Mouse (Mus musculus) forebrain, embryonic 15.5 days (tissue): ENCODE results near the gene Epop. TPM values are rescaled to one million over a fixed set of nuclear protein-coding genes. Genes with fewer than 3 reads are reported as not detected.
A peak's percentile ranks its signal among the peaks of the same experiment; 100 is the strongest.
"Not testable (repeated sequence)": the region's sequence is repeated elsewhere in the genome, so short reads cannot be mapped to it uniquely, and the experiment has no call there.

Source experiments
- ATAC-seq: fragments of 200-750 bp; cut with Nextera tagmentation; replicated peaks from 2 replicates; pipeline ENCODE4 v1.8.0; 2017; ENCODE audit warnings: mild to moderate bottlenecking, moderate TSS enrichment, moderate library complexity
- H3K27ac ChIP-seq: fragments of 300-500 bp; sonication (generic); replicated peaks from 2 replicates; pipeline ENCODE4 v1.5.1; 2015; ENCODE audit warnings: mild to moderate bottlenecking, inconsistent platforms
- H3K27me3 ChIP-seq: fragments of 300-500 bp; sonication (generic); 2 replicates; pipeline ENCODE4 v1.6.1; 2015; ENCODE audit warnings: inconsistent platforms
- H3K36me3 ChIP-seq: fragments of 300-500 bp; sonication (generic); 2 replicates; pipeline ENCODE4 v1.6.1; 2015; ENCODE audit warnings: mild to moderate bottlenecking, inconsistent platforms
- H3K4me1 ChIP-seq: fragments of 300-500 bp; sonication (generic); 2 replicates; pipeline ENCODE4 v1.6.1; 2015; ENCODE audit warnings: inconsistent platforms
- H3K4me2 ChIP-seq: fragments of 300-500 bp; sonication (generic); replicated peaks from 2 replicates; pipeline ENCODE4 v1.6.1; 2015; ENCODE audit warnings: mild to moderate bottlenecking, inconsistent platforms
- H3K4me3 ChIP-seq: fragments of 300-500 bp; sonication (generic); 2 replicates; pipeline ENCODE4 v1.5.1; 2015; ENCODE audit warnings: mild to moderate bottlenecking, inconsistent platforms
- H3K9ac ChIP-seq: fragments of 300-500 bp; sonication (generic); replicated peaks from 2 replicates; pipeline ENCODE4 v1.6.1; 2015; ENCODE audit warnings: mild to moderate bottlenecking, inconsistent platforms
- H3K9me3 ChIP-seq: fragments of 300-500 bp; sonication (generic); 2 replicates; pipeline ENCODE4 v1.6.1; 2016; ENCODE audit warnings: inconsistent platforms
- WGBS: fragments of 180-500 bp; shearing (Covaris S2); methylation state at CpG from one replicate; pipeline ENCODE4 v1.1.7; 2015; ENCODE audit warnings: mixed read lengths; 5-methylcytosine and 5-hydroxymethylcytosine counted together
- polyA plus RNA-seq: library from polyadenylated mRNA; unstranded; fragments of >200 nt; fragmentation: Nextera tagmentation; extraction: Ambion mirVana; gene quantifications from 2 replicates; pipeline ENCODE4 v1.2.1, GENCODE M21; 2015

Epop gene
- polyA plus RNA-seq, 1 experiment from 2014 or later, result 4.6 TPM

DNA sequence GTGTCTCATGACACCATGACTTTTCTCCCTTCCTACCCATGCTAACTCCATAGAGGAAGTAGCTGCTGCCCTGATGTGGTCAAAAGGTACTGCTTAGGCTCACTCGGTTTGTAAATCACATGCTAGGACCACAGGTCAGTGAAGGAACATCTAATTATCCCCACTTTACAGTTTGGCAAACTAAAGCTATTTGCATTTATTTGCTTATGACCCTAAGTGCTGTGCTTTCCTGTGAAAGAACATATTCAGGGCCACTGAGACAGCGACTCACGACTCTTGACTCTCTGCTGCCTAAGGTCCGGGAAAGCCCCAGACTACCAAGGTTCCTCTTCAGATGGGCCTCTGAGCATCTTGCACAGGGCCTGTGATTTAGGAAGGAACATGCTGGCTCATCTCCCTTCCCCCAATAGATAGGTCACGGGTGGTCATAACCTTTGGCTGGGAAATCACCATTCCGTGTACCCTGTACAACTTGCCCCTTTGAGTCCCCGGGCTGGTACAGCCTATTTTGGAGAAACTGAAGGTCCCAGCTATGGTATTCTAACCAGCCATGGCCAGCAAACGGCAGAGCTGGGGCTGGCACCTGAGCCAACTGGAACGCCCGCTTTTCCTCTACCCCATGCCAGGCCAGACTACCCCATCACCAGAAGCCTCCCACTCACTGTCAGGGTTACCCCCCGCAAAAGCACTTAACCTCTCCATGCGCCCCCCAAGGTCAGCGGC, 29.9 kb upstream of the Epop start:
- 12% methylated on average over 13 of the region's 13 CpGs for WGBS

DNA sequence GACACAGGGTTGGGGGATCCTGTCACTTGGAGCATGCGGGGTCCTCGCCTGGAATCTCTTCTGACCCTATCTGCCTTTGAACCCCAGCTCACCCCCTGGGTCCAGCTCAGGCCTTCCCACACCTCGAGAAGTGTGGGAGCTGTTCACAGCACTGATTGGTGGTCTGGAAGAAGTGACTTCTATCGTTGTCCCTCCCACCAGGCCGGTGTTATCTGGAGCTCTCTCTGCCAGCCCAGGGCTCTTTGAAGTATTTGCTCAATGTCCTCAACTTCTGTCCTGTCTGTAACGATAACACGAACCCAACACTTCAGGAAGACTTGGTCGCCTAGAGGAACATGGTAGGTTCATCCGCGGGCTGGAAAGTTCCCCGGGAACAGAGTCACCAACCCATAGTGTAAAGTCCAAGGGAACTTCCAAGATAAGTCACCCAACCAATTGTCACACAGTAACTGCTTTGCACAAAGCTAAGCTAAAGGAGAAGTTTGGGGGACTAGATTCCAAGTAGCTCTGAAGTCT, 29.3 kb upstream of the Epop start:
- H3K4me1 ChIP-seq, result peaks cover 33% of the 10 kb centered on the region
- H3K9me3 ChIP-seq, result no peaks in the 10 kb centered on the region
- H3K4me2 ChIP-seq, result peak overlapping the region; percentile 84; the same call in 1 of the 2 replicates
- 75% methylated on average over 11 of the region's 11 CpGs for WGBS
- H3K27me3 ChIP-seq, result peaks cover 17% of the 10 kb centered on the region
- no peak overlapping the region for H3K9ac ChIP-seq
- no peak overlapping the region for H3K4me3 ChIP-seq
- no peaks in the 10 kb centered on the region for H3K36me3 ChIP-seq
- no peak for ATAC-seq
- H3K27ac ChIP-seq, result no peak overlapping the region

More for the DNA sequence above, 29.9 kb upstream of the Epop start:
- Histone ChIP-seq H3K27ac (peak overlapping the region; percentile 39), H3K4me3 (peak overlapping the region; percentile 56), H3K4me2 (peak overlapping the region; percentile 84), H3K36me3 (no peaks in the 10 kb centered on the region), H3K4me1 (peaks cover 36% of the 10 kb centered on the region), H3K9me3 (no peaks in the 10 kb centered on the region), H3K27me3 (peaks cover 17% of the 10 kb centered on the region), H3K9ac (peak overlapping the region; percentile 67)
- no peak for ATAC-seq

DNA sequence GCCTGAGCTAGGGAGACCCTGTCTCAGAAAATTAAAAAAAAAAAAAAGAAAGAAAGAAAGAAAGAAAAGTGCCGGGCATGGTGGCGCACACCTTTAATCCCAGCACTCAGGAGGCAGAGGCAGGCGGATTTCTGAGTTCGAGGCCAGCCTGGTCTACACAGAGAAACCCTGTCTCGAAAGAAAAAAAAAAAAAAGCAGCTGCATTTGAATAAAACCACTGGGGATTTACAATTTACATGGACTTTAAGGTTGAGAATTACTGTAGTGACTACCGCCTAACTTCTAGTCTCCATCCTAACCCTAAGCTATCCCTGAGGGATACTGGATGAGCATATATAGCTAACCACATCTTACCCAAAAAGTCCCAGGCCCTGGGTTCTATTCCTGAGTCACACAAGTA, 28.5 kb upstream of the Epop start:
- 91% methylated on average over 6 of the region's 6 CpGs for WGBS
- H3K27me3 ChIP-seq, result peaks cover 17% of the 10 kb centered on the region
- not testable (repeated sequence) for H3K4me3 ChIP-seq, H3K9ac ChIP-seq, H3K9me3 ChIP-seq, ATAC-seq, H3K27ac ChIP-seq, H3K36me3 ChIP-seq, H3K4me2 ChIP-seq
- H3K4me1 ChIP-seq, result peaks cover 33% of the 10 kb centered on the region

DNA sequence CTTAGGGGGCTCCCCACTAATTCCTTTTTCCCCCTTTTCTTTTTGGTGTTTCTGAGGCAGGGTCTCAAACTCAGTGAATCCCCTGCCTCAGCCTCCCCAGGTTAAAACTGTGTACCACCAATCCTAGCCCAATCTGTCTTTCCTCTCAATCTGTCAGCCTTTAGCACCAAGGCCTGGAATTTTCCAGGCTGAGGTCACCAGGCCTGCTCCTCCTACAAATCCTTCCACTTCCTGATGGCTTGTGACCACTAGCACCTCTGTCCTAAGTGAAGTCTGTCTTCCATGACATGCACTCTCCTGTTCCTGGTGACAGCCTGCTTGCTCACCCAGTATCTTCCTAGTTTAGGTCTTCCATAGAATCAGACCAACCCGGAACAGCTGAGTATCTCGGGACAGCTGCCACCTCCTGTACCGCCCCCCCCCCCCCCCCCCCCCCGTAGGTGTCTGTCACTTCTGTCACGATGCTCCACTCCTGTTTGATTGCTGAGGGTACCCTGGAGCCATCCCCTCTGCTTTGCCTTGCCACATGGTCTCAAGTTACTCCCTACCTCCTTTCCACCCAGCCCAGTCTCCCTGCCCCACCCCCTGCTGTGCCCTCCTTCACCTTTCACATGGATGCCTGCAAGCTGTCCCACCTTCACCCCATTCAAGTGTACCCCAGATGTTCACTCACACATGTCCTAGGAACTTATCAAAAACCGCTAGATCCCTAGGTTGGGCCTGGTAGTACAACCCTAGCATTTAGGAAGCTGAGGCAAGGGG, 27.9 kb upstream of the Epop start:
- Histone ChIP-seq H3K36me3 (no peaks in the 10 kb centered on the region), H3K27me3 (peaks cover 15% of the 10 kb centered on the region), H3K9me3 (no peaks in the 10 kb centered on the region), H3K4me2 (no peak overlapping the region), H3K4me3 (no peak overlapping the region), H3K9ac (no peak overlapping the region), H3K27ac (no peak overlapping the region), H3K4me1 (peaks cover 28% of the 10 kb centered on the region)
- WGBS, result 39% methylated on average over 5 of the region's 6 CpGs
- no peak for ATAC-seq

DNA sequence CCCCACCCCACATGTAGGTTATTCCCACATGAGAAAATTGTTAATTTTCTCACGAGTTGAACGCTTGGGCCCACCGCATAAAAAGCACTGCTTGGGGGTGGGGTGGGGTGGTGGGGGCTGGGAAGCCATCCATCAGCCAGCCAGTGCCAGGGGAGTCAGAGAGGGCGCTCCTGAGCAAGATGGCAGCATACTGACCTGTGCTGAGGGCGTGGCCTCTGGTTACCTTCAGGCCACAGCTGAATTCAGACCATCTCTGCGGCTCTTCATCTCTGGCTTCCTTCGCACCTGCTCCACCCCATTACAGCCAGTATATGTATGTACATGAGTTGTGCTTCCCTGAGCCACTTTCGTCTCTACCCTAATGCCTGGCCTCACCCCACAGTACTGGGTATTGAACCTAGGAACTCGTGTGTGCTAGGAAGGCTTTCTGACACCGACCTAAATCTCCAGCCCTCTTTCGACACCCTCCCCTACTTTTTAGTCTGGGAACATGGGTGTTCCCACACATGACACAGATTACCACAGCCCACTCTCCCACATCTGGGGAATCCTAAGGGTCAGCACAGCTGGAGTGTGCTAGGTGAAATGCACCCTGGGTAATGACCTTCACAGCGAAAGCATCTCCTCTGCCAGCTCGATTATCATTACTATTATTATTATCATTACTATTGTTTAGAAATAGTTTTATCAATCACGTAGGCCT, 26.9 kb upstream of the Epop start:
- H3K4me3 ChIP-seq, result no peak overlapping the region
- H3K9me3 ChIP-seq, result no peaks in the 10 kb centered on the region
- no peak for ATAC-seq
- no peak overlapping the region for H3K4me2 ChIP-seq
- H3K36me3 ChIP-seq, result no peaks in the 10 kb centered on the region
- peaks cover 5% of the 10 kb centered on the region; the same call in 1 of the 2 replicates for H3K27me3 ChIP-seq
- H3K9ac ChIP-seq, result no peak overlapping the region
- 73% methylated on average over 14 of the region's 14 CpGs for WGBS
- H3K4me1 ChIP-seq, result peaks cover 18% of the 10 kb centered on the region
- H3K27ac ChIP-seq, result no peak overlapping the region

DNA sequence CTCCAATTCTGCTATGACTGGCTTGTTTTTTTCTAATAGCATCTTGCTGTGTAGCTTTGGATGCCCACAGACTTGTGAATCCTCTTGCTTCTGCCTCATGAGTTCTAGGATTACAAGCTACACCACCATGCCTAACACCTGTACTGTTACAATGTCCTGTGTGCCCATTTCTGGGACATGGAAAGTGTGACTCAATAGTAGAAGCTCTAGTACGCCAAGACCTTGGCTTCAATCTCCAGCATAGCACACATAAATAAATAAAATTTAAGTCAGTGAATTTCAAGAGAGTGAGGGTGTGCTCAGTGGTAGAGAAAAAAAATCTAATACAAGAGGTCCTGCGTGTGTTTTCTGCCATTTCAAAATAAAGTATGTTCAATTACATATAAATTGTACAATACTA, 24.7 kb upstream of the Epop start:
- H3K4me1 ChIP-seq, result peaks cover 6% of the 10 kb centered on the region
- H3K9me3 ChIP-seq, result no peaks in the 10 kb centered on the region
- WGBS, result 95% methylated on average over 2 of the region's 2 CpGs
- no peak overlapping the region for H3K4me2 ChIP-seq
- no peak overlapping the region for H3K9ac ChIP-seq
- no peak overlapping the region for H3K4me3 ChIP-seq
- no peaks in the 10 kb centered on the region for H3K36me3 ChIP-seq
- no peaks in the 10 kb centered on the region for H3K27me3 ChIP-seq
- H3K27ac ChIP-seq, result no peak overlapping the region
- ATAC-seq, result no peak

DNA sequence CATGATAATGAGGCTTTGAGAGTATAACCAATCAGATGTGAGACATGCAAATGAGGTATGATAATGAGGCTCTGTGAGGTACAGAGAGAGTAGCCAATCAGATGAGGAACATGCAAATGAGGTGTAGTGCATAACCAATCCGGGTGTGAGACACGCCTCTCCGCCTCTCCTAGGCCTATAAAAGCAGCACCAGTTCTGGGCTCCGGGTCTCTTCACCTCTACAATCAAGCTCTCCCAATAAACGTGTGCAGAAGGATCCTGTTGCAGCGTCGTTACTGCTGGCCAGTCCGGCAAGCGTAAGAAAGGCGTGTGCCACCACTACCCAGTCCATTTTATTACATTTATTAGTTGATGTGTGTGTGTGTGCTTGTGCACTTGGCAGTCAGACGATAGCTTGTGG, 23.9 kb upstream of the Epop start:
- not testable (repeated sequence) for H3K4me1 ChIP-seq, H3K27me3 ChIP-seq, H3K4me2 ChIP-seq, H3K4me3 ChIP-seq, H3K9ac ChIP-seq, ATAC-seq, H3K27ac ChIP-seq, H3K36me3 ChIP-seq, H3K9me3 ChIP-seq
- 93% methylated on average over 11 of the region's 11 CpGs for WGBS

DNA sequence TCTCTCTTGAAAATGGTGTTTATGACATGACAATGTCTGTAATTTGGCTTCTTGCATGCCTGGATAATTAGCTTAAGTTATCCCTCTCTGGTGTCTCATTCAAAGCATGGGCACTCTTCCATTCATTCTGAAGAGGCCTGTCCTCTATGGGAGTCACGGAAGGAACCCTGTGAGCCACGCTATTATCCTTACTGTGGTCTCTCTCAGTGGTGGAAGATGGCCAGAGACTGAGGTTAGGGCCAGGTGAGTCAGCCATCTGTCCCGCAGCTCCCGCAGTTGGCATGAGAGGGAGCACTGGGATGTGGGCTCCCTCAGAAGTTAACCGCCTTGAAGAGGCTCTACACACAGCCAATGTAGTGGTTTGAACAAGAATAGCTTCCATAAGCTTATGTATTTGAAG, 20.8 kb upstream of the Epop start:
- H3K36me3 ChIP-seq, result no peaks in the 10 kb centered on the region
- H3K9me3 ChIP-seq, result no peaks in the 10 kb centered on the region
- ATAC-seq, result no peak
- 0 out of 2 replicates have a peak, but pooled peaks cover 3% of the 10 kb centered on the region for H3K4me1 ChIP-seq
- no peak overlapping the region for H3K4me3 ChIP-seq
- no peak overlapping the region for H3K9ac ChIP-seq
- no peak overlapping the region for H3K4me2 ChIP-seq
- H3K27me3 ChIP-seq, result no peaks in the 10 kb centered on the region
- 41% methylated on average over 5 of the region's 5 CpGs for whole genome bisulfite sequencing
- H3K27ac ChIP-seq, result no peak overlapping the region

DNA sequence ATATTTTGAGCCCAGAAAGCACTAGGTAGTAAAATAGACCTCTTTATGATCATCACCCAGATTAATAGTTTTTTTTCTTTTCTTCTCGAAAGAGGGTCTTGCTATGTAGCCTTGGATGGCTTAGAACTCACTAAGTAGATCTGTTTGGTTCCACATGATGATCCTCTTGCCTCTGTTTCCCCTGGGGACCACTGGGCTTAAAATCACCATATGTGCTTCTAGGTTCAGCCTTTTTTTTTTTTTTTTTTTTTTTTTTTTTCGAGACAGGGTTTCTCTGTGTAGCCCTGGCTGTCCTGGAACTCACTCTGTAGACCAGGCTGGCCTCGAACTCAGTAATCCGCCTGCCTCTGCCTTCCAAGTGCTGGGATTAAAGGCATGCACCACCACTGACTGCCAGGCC, 19.0 kb upstream of the Epop start:
- not testable (repeated sequence) for H3K9ac ChIP-seq, H3K4me3 ChIP-seq, ATAC-seq, H3K27me3 ChIP-seq, H3K4me1 ChIP-seq, H3K27ac ChIP-seq, H3K36me3 ChIP-seq, H3K9me3 ChIP-seq, H3K4me2 ChIP-seq
- 78% methylated on average over 4 of the region's 4 CpGs for WGBS

DNA sequence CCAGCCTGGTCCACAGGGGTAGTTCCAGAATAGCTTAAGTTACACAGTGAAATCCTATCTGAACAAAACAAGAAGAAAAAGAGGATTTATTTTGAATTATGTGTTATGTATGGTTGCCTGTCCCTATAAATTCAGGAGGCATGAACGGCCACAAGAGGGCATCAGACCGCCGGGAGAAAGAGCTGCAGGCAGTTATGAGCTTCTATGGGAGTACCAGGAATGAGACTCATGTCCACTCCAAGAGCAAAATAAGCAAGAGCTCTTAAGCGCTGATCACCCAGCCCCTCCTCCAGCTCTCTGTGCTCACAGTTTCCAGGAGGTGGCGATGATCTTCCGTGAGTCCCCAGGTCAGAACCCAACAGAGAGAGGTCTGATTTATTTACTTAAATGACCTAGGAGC, 15.3 kb upstream of the Epop start:
- no peaks in the 10 kb centered on the region for H3K27me3 ChIP-seq
- no peak overlapping the region for H3K4me3 ChIP-seq
- 6% methylated on average over 6 of the region's 6 CpGs for WGBS
- H3K36me3 ChIP-seq, result no peaks in the 10 kb centered on the region
- H3K4me1 ChIP-seq, result no peaks in the 10 kb centered on the region
- H3K27ac ChIP-seq, result no peak overlapping the region
- H3K9me3 ChIP-seq, result no peaks in the 10 kb centered on the region
- no peak for ATAC-seq
- H3K9ac ChIP-seq, result no peak overlapping the region
- H3K4me2 ChIP-seq, result no peak overlapping the region

DNA sequence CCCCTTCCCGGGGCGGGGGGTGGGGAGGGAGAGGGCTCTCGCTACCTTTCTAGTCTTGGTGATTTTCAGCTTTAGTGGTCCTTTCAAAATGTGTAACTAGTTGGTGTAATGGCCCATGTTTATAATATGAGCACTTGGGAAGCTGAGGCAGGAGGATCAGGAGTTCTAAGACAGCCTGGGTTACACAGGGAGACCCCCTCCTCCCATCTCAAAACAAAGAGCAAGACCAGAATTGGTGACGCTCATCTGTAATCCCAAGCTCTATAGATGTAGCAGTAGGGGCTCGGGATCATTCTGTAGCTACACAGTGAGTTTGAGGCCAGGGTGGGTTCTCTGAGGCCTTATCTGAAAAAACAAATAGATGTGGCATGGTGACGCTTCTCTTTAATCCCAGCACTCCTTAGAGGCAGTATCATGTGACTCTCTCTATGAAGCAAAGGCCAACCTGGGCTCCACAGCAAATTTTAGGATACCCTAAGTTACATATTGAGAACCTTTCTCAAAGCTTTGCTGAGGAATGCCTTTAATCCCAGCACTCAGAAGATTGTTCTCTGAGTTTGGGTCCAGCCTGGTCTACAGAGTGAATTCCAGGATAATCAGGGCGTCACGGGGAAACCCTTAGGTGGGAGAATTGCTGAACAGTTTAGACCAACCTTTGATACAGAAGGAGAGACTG, 14.0 kb upstream of the Epop start:
- H3K4me3 ChIP-seq, result no peak overlapping the region
- no peaks in the 10 kb centered on the region for H3K9me3 ChIP-seq
- WGBS, result 81% methylated on average over 8 of the region's 8 CpGs
- ATAC-seq, result no peak
- no peaks in the 10 kb centered on the region for H3K27me3 ChIP-seq
- H3K4me1 ChIP-seq, result no peaks in the 10 kb centered on the region
- H3K9ac ChIP-seq, result no peak overlapping the region
- no peak overlapping the region for H3K4me2 ChIP-seq
- no peaks in the 10 kb centered on the region for H3K36me3 ChIP-seq
- H3K27ac ChIP-seq, result no peak overlapping the region

DNA sequence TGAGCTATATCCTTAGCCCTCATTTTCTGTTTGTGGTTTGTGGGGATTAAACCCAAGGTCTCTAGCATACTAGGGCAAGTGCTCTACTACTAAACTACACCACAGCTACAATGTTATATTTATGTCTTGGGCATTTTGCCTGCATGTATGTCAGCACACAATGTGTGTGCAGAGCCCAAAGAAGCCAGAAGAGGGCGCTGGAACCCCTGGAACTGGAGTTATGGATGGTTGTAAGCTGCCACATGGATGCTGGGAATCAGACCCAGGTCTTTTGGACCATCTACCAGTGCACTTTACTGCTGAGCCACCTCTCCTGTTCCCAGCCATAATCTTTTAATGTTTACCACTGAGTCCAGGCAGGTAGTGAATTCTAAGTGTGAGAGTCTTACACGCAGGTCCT, 13.2 kb upstream of the Epop start:
- no peaks in the 10 kb centered on the region for H3K4me1 ChIP-seq
- WGBS, result 52% methylated on average over 2 of the region's 2 CpGs

More for the DNA sequence above, 13.2 kb upstream of the Epop start:
- Histone ChIP-seq H3K27ac (no peak overlapping the region), H3K4me3 (no peak overlapping the region), H3K9me3 (no peaks in the 10 kb centered on the region), H3K9ac (no peak overlapping the region), H3K4me2 (no peak overlapping the region), H3K36me3 (no peaks in the 10 kb centered on the region), H3K27me3 (no peaks in the 10 kb centered on the region)
- ATAC-seq, result no peak
